Mouse (Mus musculus): Measurements from ENCODE around the gene Hipk1.
A peak's percentile ranks its signal among the peaks of the same experiment; 100 is the strongest.

Hipk1 gene

DNA sequence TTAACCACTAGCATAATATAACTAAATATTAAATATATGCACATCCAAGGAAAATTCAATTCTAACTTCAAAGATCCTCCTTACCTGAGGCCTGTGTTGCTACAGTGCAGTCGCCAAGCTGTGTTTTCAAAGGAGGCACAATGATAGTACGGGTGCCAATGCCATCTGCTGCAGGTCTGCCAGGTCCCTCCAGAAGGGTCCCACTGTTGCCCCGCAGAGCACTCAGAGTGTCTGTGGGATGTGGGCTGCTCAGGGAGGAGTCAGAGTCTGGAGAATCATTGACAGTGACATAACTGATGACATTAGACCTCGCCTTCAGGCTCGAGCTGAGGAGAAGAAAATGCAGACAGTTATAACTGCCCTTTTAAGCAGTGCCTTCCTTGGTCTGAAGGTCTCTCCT, 44.7 kb downstream of the Hipk1 start:
- no peak for DNase-seq (ENCODE audit: low spot score in 2 of 2)

DNA sequence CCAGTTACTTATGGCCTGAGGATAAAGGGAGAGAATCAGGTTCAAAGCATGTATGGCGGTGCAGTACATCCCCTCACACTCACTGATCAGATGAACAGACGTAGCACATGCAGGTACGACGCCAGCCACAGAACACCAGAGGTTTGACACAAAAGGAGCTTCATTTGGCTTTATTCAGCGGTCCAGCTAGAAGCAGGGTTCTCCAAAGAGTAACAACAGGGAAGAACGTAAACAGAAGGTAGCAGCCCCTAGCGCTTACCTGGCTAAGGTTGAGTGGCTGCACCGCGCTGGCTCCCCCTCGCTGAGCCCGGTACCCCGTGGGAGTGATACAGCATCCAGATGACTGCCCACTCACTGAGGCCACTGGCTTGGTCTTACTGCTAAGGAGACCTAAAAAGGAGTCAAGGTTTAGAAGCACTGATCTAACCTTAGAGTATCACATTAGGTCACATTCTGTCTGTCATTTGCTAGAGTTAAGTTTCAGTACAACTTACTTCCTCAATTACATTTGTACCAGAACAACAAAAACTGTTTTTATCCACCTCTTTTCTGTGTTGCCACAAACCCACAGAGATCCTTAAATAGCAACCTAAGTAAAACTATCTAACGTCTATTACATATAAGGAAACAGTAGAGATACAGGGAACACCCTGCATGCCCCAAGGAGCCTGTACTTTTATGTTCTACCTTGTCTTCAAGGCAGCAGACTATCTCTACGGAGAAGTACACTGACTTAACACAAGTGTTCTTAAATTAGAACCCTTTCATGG, 46.2 kb downstream of the Hipk1 start:
- DNase-seq (ENCODE audit: low spot score in 2 of 2) = no peak

- no peak for DNase-seq (ENCODE audit: low spot score in 2 of 2)
Measured at GRCm38 (mm10) chr3:103743208-103743607, 48.2 kb downstream of the Hipk1 start.

DNA sequence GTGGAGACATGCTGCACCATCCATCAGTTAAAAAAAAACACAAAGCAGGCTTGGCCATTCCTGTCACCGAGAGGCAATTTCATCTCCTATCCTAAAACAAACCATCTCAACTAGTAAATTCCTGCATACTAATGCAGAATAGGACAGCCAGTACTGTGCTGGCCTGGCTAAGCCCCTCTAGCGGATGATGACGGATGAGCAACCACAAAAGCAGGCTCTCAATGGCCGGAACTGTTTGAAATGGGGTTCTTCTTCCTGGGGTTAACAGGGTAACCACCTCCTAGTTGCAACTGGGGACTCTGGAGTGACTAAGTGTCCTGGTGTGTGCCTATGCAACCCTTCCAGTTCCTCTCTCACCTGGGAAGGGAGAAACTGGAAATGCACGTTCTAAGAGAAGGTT, 51.0 kb downstream of the Hipk1 start:
- no peak for DNase-seq (ENCODE audit: low spot score in 2 of 2)

DNA sequence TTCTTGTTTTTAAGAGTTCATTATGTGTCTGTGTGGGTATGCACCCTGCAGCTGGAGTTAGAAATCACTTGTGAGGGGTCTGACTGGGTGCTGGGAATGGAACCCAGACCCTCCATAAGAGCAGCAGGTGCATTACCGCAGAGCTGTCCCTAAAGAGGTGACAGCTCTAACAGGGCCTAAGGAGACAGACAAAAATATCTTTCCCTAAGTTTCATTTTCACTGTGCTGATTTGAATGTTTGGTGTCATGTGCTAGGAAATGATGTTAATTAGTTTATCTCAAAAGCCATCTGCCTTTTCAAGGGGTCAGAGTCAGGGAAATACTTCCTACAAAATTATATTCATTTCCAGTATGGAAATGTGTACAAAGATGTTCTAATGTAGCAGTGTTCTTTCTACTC, 52.0 kb downstream of the Hipk1 start, which contains the start of gene Gm10964:
Gene Gm10964, plus strand, starts transcription at position 38 of the 400 bp plus-strand sequence.
- no peak for DNase-seq (ENCODE audit: low spot score in 2 of 2)

DNA sequence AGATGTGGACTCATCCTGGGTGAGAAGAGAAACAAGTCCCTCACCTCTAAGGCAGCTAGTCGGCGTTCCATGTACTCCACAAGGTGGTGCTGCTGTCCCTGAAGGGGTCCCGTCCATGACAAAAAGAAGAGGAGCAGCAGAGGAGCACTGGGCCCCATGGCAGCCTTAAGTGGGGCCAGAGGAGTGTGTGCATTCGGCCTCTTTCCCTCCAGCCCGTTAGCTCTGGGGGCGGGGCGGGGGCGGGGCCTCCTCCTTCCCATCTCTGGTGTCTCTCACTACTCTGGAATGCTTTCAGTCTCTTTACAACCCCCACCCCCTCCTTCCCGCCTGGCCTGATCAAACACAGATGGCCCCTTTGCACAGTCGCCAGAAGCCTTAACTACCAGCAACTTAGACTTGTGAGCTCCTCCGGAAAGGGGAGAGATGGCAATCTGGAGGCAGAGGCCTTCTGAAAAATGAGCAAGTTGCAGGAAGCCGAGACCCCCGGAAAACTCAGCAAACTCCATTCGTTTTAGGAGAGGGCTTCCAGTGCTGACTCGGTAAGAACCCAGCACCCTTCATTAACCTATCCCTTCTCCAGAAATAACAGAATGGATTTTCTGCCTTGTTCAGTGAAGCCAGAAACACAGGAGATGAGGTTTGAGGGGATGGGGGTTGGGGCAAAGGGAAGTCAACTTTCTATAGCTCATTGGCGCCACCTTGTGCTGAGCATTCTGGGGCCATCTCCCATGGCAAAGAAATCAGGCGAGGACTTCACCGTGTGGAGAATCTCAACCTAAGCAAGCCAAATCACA, 53.4 kb downstream of the Hipk1 start, which contains the start of gene Olfml3:
Gene Olfml3, minus strand, starts transcription at position 224 of the 794 bp plus-strand sequence.
- DNase-seq (ENCODE audit: low spot score in 2 of 2) = peak; percentile 83 to 89

- peak; percentile 47 to 50 for DNase-seq (ENCODE audit: low spot score in 2 of 2)
Measured at GRCm38 (mm10) chr3:103737061-103737754, 54.2 kb downstream of the Hipk1 start.

DNA sequence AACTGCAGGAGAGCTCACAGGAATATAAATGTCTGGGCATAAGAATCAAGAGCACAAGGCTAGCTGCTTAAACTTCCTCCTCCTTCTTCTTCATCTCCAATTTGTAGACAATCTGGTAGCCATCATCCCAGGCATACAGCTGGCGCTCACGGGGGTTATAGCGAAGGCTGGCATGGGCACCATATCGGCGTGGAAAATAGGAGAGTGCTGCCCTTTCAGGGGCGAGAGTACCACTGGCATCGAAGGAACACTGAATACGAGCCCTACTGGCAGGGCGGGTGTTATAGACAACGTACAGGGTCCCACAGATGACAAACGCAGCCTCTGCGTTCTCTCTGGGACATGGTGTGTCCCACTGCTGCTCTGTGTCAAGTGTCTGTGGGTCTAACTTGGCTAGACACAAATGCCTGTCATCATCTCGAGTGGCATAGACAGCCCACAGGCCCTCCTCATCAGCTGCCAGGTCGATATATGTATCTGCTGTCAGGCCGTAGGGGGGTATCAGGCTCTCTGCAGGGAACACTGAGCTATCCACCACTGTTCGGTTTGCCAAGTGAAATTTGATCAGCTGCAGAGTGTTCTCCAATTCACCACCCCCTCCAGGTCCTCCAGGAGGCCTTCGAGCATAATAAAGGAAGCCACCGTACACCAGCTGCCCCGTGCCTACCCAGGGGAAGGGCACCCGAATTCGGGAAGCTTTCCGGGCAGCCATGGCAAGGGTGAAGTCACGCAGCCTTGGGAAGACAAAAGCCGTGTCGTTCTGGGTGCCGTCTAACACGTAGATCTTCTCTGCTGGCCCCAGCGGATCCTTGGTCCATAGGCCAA, 55.4 kb downstream of the Hipk1 start:
- no peak for DNase-seq (ENCODE audit: low spot score in 2 of 2)

GRCm38 (mm10) chr3:103734696-103735519, 56.5 kb downstream of the Hipk1 start:
- peak; percentile 50 to 65 for DNase-seq (ENCODE audit: low spot score in 2 of 2)

- no peak for DNase-seq (ENCODE audit: low spot score in 2 of 2)
Measured at GRCm38 (mm10) chr3:103733799-103734695, 57.3 kb downstream of the Hipk1 start.

- DNase-seq (ENCODE audit: low spot score in 2 of 2) = no peak
Measured at GRCm38 (mm10) chr3:103733176-103733575, 58.2 kb downstream of the Hipk1 start.

GRCm38 (mm10) chr3:103732116-103732515, 59.2 kb downstream of the Hipk1 start:
- DNase-seq (ENCODE audit: low spot score in 2 of 2) = no peak

DNA sequence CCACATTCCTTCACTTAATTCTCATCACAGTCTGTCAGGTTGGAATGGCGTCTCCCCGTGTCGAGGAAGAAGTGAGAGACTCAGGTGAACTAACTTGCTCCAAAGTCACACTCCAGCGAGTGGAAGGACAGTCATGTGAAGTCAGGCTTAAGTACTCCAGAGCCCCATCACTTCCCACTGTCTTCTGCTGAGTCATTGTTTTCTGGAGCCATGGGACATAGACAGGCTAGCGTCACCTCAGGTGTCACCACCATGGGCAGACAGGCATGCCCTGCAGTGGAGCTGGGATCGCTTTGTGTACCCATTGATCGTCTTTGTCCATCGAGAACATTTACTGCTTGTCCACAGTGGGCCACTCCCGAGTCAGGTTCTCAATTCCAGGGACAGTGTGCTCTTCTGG, 61.5 kb downstream of the Hipk1 start:
- no peak for DNase-seq (ENCODE audit: low spot score in 2 of 2)

DNA sequence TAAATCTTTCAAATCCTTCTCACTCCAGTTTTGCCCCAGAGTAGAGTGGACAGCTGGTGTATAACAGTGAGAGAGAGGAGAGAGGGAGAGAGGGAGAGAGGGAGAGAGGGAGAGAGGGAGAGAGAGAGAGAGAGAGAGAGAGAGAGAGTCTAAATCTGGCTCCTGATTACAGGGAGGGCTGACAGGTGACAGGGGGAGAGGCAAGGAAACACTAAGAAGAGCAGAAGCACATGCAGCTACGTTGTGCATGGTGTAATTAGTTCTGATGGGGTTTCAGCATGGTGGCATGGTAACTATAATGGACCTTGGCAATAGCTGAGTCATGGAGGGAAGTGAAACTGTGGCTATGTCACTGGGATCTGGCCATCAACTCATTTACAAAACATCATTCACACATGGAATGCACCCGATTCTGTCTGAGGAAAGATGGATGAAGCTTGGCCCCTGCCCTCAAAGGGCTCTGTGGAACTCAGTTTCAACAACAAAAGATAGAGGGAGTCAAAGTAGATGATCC, 63.5 kb downstream of the Hipk1 start:
- no peak for DNase-seq (ENCODE audit: low spot score in 2 of 2)

DNA sequence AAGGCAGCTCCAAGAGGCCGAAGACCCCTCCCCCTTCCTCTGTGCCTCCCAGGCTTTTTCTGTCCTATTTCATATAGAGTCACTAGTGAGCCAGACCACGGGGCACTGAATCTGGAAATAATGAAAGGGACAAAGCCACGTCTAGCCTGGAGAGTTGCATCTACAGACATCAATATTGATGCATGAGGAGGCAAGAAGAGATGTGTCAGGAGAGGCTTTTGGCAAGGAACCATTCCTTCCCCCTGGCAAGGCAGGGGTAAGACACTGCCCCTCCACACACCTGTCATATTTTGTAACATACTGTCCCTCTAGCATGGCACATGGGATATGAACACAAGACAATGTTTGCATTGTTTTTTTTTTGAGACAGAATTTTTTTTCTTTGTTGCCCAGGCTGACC, 64.7 kb downstream of the Hipk1 start:
- no peak for DNase-seq (ENCODE audit: low spot score in 2 of 2)

GRCm38 (mm10) chr3:103724137-103724536, 67.2 kb downstream of the Hipk1 start:
- DNase-seq (ENCODE audit: low spot score in 2 of 2) = no peak

DNA sequence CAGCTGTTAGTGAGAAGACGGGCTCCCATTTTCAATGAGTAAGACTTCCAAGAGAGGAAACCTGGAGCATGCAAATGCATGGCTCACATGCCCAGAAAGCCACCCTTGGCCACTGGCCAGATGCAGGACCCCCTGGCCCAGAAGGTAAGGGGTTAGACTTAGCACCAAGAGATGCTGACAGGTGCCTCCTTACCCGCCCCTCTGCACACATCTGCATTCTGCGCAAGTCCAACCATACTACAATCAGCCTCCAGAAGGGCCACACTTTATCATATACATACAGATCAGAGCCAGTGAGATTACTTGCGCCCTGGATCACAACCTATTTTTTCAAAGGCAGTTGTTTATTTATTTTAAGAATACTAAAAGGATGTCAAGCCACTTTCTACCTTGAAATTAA, 72.6 kb downstream of the Hipk1 start:
- no peak for DNase-seq (ENCODE audit: low spot score in 2 of 2)

DNA sequence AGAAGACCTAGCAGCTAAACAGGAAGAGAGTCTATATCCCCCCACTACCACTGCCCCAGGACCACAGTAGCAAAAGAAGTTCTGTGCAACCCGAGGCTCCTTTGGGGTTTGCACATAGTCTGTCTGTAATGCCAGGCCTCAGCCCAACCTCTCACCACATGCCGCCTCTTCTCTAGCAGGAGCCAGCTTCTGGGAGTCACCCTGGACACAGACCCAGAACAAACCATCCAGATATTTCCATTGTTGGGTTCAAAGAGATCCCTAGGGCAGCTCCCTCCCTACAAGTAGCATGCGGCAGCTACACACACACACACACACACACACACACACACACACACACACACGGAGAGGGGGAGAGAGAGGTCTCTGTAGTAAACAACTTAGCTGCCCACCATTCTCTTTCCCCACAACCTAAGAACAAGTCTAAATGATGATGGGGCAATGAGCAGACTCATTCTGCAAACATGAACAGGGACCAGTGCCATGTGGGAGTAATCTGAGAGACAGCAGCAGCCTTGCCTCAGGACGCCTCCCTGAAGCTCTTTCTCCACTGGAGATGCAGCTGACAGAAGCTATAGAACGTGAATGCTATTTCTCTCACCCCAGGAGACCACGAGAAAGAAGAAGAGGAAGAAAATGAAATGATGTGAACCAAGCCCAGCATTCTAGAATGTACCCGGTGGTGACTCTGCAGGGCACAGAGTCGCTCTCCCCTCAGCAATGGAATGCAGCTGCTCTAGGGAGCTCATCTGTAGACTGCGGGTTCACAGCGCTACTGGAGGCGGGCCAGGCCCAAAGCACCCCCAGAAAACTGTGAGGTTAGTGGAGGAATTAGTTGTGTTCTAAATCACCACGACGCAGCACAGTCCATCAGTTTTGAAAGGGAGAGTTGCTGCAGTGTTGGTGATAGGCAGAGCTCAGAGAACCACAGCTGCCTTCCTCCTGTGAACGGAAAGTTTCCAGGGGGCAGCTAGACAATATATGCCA, 74.3 kb downstream of the Hipk1 start:
- DNase-seq (ENCODE audit: low spot score in 2 of 2) = peak in 1 of 2 experiments; percentile 32
